Mouse (Mus musculus) hindbrain, embryonic 16.5 days (tissue): ENCODE data around the gene B3gnt2. TPM values are rescaled to one million over a fixed set of nuclear protein-coding genes. Genes with fewer than 3 reads are reported as not detected.

Source experiments
- ATAC-seq: fragments of 200-750 bp; cut with Nextera tagmentation; 2 replicates; pipeline ENCODE4 v1.8.0; 2017; ENCODE audit warnings: moderate TSS enrichment, moderate library complexity
- H3K27ac ChIP-seq: fragments of 300-500 bp; sonication (generic); 2 replicates; pipeline ENCODE4 v1.5.1; 2014; ENCODE audit warnings: low read depth, mild to moderate bottlenecking, control low read depth, low read length, moderate library complexity
- H3K27me3 ChIP-seq: fragments of 300-500 bp; sonication (generic); replicated peaks from 2 replicates; pipeline ENCODE4 v1.6.1; 2014; ENCODE audit warnings: low read length; ENCODE audit not compliant: control insufficient read depth, insufficient read depth
- H3K36me3 ChIP-seq: fragments of 300-500 bp; sonication (generic); 2 replicates; pipeline ENCODE4 v1.6.1; 2014; ENCODE audit warnings: mild to moderate bottlenecking, low read length, moderate library complexity, mixed read lengths; ENCODE audit not compliant: control insufficient read depth, insufficient read depth
- H3K4me1 ChIP-seq: fragments of 300-500 bp; sonication (generic); 2 replicates; pipeline ENCODE4 v1.6.1; 2014; ENCODE audit warnings: low read depth, low read length; ENCODE audit not compliant: control insufficient read depth, insufficient read depth
- H3K4me2 ChIP-seq: fragments of 300-500 bp; sonication (generic); 2 replicates; pipeline ENCODE4 v1.6.1; 2014; ENCODE audit warnings: mild to moderate bottlenecking, low read length, control low read depth, moderate library complexity
- H3K4me3 ChIP-seq: fragments of 300-500 bp; sonication (generic); 2 replicates; pipeline ENCODE4 v1.5.1; 2014; ENCODE audit warnings: mild to moderate bottlenecking, low read length, control low read depth, moderate library complexity
- H3K9ac ChIP-seq: fragments of 300-500 bp; sonication (generic); 2 replicates; pipeline ENCODE4 v1.6.1; 2014; ENCODE audit warnings: low read depth, mild to moderate bottlenecking, control low read depth, low read length, moderate library complexity
- H3K9me3 ChIP-seq: fragments of 300-500 bp; sonication (generic); 2 replicates; pipeline ENCODE4 v1.6.1; 2014; ENCODE audit warnings: mild to moderate bottlenecking, low read length, moderate library complexity; ENCODE audit not compliant: control insufficient read depth
- WGBS: fragments of 180-500 bp; shearing (Covaris S2); extraction: QIAGEN DNeasy Blood & Tissue Kit; methylation state at CpG from one replicate; pipeline ENCODE4 v1.1.7; 2014; 5-methylcytosine and 5-hydroxymethylcytosine counted together
- polyA plus RNA-seq: library from polyadenylated mRNA; unstranded; fragments of >200 nt; fragmentation: Nextera tagmentation; extraction: Ambion mirVana; gene quantifications from 2 replicates; pipeline ENCODE4 v1.2.1, GENCODE M21; 2015

The B3gnt2 gene
- polyA plus RNA-seq, 1 experiment from 2014 or later, result 2.7 TPM

DNA sequence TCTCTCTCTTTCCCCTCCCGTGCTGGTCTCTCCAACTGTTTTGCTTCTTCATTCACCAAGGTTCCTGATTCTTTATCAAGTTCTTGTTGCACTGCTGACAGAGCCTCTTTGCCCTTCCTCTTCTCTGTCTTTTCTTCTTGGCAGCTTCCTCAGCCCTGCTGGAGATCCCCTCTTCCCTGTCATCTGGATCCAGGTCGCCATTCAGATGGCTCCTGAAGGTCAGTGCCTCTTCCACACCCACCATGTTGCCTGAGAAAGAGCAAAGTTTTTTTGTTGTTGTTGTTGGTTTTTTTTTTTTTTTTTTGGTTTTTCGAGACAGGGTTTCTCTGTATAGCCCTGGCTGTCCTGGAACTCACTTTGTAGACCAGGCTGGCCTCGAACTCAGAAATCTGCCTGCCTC lies 101.0 kb downstream of the B3gnt2 start:
- WGBS, result 88% methylated on average over 3 of the region's 4 CpGs
- Histone ChIP-seq H3K4me1 (no peaks in the 10 kb centered on the region), H3K27me3 (no peaks in the 10 kb centered on the region), H3K4me3 (no peak overlapping the region), H3K4me2 (no peak overlapping the region), H3K9me3 (no peaks in the 10 kb centered on the region), H3K27ac (no peak overlapping the region), H3K9ac (no peak overlapping the region), H3K36me3 (no peaks in the 10 kb centered on the region)
- ATAC-seq, result no peak

DNA sequence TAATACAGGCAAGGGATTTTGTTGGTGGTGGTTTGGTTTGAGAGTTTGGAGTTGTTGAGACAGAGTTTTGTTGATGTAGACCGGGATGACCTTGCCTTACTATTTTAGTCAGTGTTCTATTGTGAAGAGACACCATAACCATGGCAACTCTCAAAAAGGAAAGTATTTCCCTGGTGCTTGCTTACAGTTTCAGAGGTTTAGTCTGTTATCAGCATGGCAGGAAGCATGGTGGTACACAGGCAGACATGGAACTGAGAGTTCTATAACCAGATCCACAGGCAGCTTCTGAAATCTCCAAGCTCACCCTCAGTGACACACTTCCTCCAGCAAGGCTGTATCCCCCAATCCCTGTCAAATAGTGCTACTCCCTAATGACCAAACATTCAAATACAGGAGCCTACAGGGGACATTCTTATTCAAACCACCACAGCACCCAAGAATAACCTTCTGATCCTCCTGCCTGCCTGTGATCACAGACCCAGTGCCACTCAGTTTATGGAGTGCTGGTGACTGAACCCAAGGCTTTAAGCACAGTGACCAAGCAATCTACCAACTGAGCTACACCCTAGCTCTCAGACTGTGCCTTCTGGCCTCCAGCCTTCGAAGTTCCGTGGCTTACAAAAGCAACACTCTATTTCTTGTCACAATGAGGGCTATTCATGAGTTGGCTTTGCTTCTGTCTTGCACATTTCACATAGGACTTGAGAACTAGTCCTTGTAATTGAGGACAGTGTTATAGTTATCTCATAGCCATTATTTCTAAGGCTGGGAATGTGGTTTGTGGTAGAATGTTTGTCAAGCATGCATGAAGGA lies 104.4 kb downstream of the B3gnt2 start:
- Histone ChIP-seq H3K9me3 (no peaks in the 10 kb centered on the region), H3K4me1 (no peaks in the 10 kb centered on the region), H3K4me3 (no peak overlapping the region), H3K9ac (no peak overlapping the region), H3K4me2 (no peak overlapping the region), H3K27me3 (no peaks in the 10 kb centered on the region), H3K27ac (no peak overlapping the region), H3K36me3 (no peaks in the 10 kb centered on the region)
- ATAC-seq, result no peak
- whole genome bisulfite sequencing, result 82% methylated on average over 3 of the region's 3 CpGs

- WGBS, result 86% methylated on average over 1 of the region's 1 CpGs
- H3K9ac ChIP-seq, result no peak overlapping the region
These were observed 105.6 kb downstream of the B3gnt2 start for GRCm38 (mm10) chr11:22755180-22755579.

DNA sequence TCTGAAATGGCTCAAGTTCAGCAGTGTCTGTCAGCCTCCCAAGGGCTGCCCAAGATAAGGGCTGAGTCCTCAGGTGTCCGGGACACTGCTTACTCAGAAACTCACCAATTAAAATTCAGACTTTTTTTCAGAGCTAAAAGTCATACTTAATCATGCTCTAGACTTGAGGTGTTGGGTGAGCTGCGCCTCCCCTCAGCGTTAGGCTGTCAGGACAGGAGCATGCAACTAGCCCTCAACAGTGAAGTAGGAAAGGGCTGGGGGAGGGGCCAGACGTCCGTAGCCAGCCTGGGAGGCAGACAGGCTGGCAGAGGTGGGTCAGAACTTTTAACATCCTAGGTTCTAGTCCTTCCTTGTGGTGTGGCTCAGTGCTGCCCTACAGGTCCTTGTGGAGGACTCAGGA lies 108.2 kb downstream of the B3gnt2 start:
- ATAC-seq, result no peak
- WGBS, result 48% methylated on average over 5 of the region's 5 CpGs
- no peaks in the 10 kb centered on the region for H3K27me3 ChIP-seq
- no peak overlapping the region for H3K27ac ChIP-seq
- no peak overlapping the region for H3K9ac ChIP-seq
- no peak overlapping the region for H3K4me2 ChIP-seq
- no peaks in the 10 kb centered on the region for H3K36me3 ChIP-seq
- no peaks in the 10 kb centered on the region for H3K9me3 ChIP-seq
- H3K4me1 ChIP-seq, result no peaks in the 10 kb centered on the region
- no peak overlapping the region for H3K4me3 ChIP-seq

More at GRCm38 (mm10) chr11:22755180-22755579, 105.6 kb downstream of the B3gnt2 start:
- no peaks in the 10 kb centered on the region for H3K27me3 ChIP-seq
- no peak overlapping the region for H3K4me3 ChIP-seq
- no peaks in the 10 kb centered on the region for H3K9me3 ChIP-seq
- H3K4me2 ChIP-seq, result no peak overlapping the region
- H3K36me3 ChIP-seq, result no peaks in the 10 kb centered on the region
- H3K27ac ChIP-seq, result no peak overlapping the region
- H3K4me1 ChIP-seq, result no peaks in the 10 kb centered on the region
- ATAC-seq, result no peak

GRCm38 (mm10) chr11:22751592-22751991 lies 109.2 kb downstream of the B3gnt2 start:
- Histone ChIP-seq H3K4me2 (no peak overlapping the region), H3K36me3 (no peaks in the 10 kb centered on the region), H3K27ac (no peak overlapping the region), H3K9ac (no peak overlapping the region), H3K27me3 (no peaks in the 10 kb centered on the region), H3K4me3 (no peak overlapping the region), H3K4me1 (no peaks in the 10 kb centered on the region), H3K9me3 (no peaks in the 10 kb centered on the region)
- ATAC-seq, result no peak
- WGBS, result 92% methylated on average over 3 of the region's 3 CpGs

DNA sequence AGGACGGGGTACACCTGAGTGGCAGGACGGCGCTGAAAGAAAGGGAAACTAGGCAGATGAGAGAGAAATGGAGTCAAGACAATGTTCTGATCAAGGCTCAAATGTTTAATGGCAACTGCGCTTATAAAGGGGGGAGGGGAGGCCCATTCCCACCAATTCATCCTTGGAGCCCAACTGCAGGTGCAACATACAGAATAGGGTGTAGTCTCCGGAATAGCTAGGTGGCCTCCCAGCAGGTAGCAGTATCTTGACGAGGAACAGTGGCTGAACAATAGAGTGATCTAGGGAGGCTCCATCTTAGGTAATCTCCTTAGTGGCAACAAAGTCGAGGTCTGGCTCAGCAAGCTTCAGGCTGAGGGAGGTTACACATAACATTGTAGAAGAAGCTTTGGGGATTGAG lies 113.4 kb downstream of the B3gnt2 start:
- no peaks in the 10 kb centered on the region for H3K27me3 ChIP-seq
- H3K27ac ChIP-seq, result no peak overlapping the region
- 89% methylated on average over 7 of the region's 7 CpGs for whole genome bisulfite sequencing
- H3K4me3 ChIP-seq, result no peak overlapping the region
- H3K4me1 ChIP-seq, result no peaks in the 10 kb centered on the region
- H3K9ac ChIP-seq, result no peak overlapping the region
- ATAC-seq, result no peak
- peaks cover 5% of the 10 kb centered on the region; the same call in 1 of the 2 replicates for H3K9me3 ChIP-seq
- H3K36me3 ChIP-seq, result no peaks in the 10 kb centered on the region
- H3K4me2 ChIP-seq, result no peak overlapping the region

- no peaks in the 10 kb centered on the region for H3K4me1 ChIP-seq
- no peak overlapping the region for H3K27ac ChIP-seq
- H3K9ac ChIP-seq, result no peak overlapping the region
- H3K4me2 ChIP-seq, result no peak overlapping the region
- H3K9me3 ChIP-seq, result peaks cover 5% of the 10 kb centered on the region; the same call in 1 of the 2 replicates
- ATAC-seq, result no peak
- no peaks in the 10 kb centered on the region for H3K27me3 ChIP-seq
- no peak overlapping the region for H3K4me3 ChIP-seq
- H3K36me3 ChIP-seq, result no peaks in the 10 kb centered on the region
These were observed 115.4 kb downstream of the B3gnt2 start for GRCm38 (mm10) chr11:22745356-22745755.

DNA sequence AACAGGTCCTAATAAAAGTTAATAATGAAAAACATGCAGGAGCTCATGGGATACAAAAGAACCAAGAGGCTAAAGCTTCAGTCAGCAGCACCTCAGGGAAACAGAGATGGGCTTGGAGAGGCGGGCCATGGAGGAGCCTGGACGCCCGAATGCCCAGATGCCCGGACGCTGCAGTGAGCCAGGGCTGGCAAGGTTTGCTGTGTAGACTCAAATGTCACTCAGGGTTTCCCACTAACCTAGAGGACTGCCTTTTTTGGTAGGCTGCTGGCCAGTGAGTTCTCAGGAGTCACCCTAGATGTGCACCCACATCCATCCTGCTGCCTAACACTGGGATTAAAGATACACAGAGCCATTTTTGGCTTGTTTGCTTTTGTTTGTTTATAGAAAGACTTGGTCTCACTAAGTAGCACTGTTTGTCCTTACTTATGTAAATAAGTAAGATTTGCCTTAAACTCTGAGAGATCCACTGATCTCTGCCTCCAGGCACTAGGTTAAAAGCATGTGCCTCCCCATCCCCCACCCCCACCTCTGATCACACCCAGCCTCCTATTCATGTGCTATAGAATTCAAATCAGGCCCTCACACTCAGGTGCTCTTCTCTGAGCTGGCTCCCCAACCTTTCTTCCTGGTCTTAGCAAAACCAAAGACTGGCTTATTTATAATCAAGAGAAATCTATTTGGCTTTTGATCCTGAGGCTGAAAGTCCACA lies 117.0 kb downstream of the B3gnt2 start:
- Histone ChIP-seq H3K9ac (no peak overlapping the region), H3K36me3 (no peaks in the 10 kb centered on the region), H3K4me2 (no peak overlapping the region), H3K27ac (no peak overlapping the region), H3K4me3 (no peak overlapping the region), H3K9me3 (peaks cover 5% of the 10 kb centered on the region; the same call in 1 of the 2 replicates), H3K4me1 (no peaks in the 10 kb centered on the region), H3K27me3 (no peaks in the 10 kb centered on the region)
- ATAC-seq, result no peak
- 89% methylated on average over 5 of the region's 5 CpGs for WGBS

DNA sequence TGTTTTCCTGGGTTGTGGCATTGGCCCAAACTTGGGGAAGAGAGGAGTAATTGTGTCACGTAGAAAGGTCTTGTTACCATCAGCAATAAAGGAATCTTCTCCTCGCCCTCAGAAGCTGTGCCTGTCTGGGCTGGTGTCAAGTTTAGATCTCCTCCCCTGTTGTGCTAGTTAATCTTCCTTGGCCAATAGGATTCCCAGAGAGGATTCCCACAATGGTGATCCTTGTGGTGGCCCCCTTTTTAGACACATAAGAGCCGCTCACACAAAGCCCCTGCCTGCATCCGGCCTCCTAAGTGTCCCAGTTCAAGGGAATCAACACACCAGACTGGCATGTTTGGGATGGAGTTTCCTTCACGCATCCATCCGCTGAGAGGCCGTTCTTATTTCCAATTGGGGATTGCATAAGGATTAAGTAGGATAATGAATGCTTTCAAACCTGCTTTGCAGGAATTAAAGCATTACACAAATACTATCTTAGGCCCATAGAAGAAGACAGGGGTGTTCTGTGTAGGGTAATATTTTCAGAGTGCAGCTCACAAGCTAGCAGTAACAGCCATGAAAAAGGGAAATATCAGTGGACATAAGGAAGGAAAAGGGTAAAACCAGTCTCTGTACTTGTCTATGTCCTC lies 118.6 kb downstream of the B3gnt2 start:
- H3K4me2 ChIP-seq, result no peak overlapping the region
- ATAC-seq, result no peak
- no peak overlapping the region for H3K27ac ChIP-seq
- H3K4me1 ChIP-seq, result no peaks in the 10 kb centered on the region
- no peaks in the 10 kb centered on the region for H3K27me3 ChIP-seq
- H3K36me3 ChIP-seq, result no peaks in the 10 kb centered on the region
- H3K9me3 ChIP-seq, result peaks cover 5% of the 10 kb centered on the region; the same call in 1 of the 2 replicates
- whole genome bisulfite sequencing, result 45% methylated on average over 7 of the region's 7 CpGs
- no peak overlapping the region for H3K4me3 ChIP-seq
- no peak overlapping the region for H3K9ac ChIP-seq
